Mouse (Mus musculus): ENCODE data around the gene 6430628N08Rik.
A peak's percentile ranks its signal among the peaks of the same experiment; 100 is the strongest.

Gene 6430628N08Rik

GRCm38 (mm10) chr4:115886875-115887274 is 3.6 kb upstream of the 6430628N08Rik start:
- no peak for DNase-seq (ENCODE audit: low spot score)

- DNase-seq (ENCODE audit: low spot score) = no peak
Observed at GRCm38 (mm10) chr4:115890066-115890465, 399 bp upstream of the 6430628N08Rik start.

DNA sequence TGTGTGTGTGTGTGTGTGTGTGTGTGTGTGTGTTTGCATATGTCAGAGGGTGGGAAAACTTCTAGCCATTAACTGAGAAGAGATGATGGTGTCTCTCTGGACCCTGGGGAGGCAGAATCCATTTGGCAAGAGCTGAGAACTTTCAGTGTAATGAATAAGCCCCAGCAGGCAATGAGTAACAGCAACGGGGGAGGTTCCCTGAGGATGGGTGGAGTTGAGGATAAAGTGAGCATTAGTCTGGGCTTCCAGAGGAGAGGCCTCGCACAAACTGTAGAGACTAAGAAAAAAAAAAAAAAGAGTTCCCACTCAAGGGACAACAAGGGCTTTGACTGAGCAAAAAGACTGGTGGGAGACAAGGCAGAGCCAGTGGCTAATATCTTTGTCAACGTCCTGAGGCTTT is 3.8 kb downstream of the 6430628N08Rik start:
- no peak for DNase-seq (ENCODE audit: low spot score)

- no peak for DNase-seq (ENCODE audit: low spot score)
Observed at GRCm38 (mm10) chr4:115897901-115898631, 7.6 kb downstream of the 6430628N08Rik start.

DNA sequence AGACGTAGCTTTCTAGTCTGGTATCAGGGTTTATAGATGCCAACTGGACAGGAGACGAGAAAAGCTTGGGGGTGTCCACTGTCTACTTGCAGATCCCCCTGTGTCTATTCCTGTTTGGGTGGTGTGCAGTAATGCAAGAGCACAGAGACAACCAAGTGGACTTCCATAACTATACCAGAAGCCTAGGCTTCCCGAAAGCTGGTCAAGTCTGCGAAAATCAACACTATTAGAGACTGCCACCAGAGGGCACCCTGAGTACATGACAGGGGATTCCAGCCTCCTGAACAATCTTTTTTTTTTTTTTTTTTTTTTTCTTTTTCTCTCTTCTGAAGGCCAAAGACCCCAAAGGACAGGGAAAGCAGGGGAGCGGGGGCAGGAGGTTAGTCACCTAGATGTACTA is 12.4 kb downstream of the 6430628N08Rik start:
- peak; percentile 65 for DNase-seq (ENCODE audit: low spot score)

DNA sequence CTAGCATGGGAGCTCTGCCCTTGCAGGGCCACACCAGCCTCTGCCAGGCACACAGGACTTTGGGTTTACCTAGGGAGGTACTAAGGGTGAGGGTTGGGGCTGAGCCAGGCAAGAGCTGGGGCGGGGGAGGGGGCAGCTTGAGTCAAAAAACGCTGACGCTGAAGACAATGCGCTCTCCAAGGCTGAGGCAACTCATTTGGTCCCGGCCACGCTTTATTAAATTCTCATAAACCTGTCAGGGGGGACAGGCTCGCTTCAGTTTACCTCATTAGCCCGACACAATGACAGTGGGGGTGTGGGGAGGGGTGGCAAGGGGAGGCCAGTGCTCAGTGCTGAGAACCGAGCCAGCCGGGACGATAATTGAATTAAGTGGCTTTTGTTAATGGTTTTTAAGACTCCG is 13.9 kb downstream of the 6430628N08Rik start:
- no peak for DNase-seq (ENCODE audit: low spot score)

- DNase-seq (ENCODE audit: low spot score) = no peak
Observed at GRCm38 (mm10) chr4:115905701-115906100, 15.2 kb downstream of the 6430628N08Rik start.

DNA sequence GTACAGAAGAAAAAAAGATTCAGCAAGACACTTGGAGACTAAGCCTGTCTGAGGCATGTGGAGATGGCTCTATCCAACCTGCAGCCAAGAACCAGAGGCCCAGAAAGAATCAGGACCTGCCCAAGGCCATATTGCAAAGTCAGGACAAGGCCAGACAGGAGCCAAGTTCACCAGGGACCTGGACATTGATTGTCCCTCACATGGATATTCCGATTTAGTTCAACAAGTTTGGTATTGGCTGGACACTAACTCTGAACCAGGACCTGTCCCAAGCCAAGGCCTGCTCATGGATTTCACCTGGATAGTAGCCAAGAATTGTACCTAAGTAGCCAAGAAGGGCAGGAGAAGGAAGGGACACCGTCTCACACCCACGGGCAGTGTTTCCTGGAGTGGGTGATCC is 16.3 kb downstream of the 6430628N08Rik start:
- DNase-seq (ENCODE audit: low spot score) = no peak

- no peak for DNase-seq (ENCODE audit: low spot score)
Observed at GRCm38 (mm10) chr4:115907994-115908393, 17.5 kb downstream of the 6430628N08Rik start.

DNA sequence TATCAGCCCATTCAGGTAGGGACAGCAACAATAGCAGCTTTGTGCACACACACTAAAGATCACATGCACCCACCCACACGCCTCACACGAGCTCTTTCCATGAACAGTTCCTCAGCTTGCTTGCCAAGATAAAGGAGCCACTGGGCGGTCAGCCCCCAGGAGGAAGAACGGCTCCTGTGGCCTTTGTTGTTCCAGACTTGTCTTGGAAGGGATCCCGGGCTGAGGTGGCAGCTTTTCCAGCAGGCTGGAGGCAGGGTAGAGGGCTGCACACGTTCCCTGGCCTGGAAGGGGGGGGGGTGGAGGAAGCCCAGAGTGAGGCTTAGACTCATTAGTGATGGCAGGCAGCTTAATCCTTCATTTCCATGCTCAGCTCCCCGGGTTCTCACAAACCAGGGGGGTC is 18.2 kb downstream of the 6430628N08Rik start:
- peak; percentile 32 for DNase-seq (ENCODE audit: low spot score)

- no peak for DNase-seq (ENCODE audit: low spot score)
Observed at GRCm38 (mm10) chr4:115911586-115911985, 21.1 kb downstream of the 6430628N08Rik start.

DNA sequence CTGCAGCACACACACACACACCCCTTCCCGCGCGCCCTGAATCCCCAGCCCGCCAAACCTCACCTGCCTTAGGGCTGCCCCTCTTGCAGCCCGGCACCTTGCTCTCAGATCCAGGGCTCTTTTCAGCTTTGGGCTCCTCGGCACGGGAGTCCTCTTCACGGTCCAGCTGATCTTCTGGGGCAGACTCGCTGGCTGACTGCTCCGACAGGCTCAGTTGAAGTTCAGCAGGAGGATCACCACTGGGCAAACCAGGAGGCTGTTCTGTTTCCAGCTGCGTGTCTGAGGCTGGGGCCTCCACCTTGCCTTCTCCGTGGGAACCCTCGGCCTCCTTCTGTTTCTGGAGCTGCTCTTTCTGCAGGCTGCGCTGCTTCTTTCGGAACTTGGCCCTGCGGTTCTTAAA is 29.4 kb downstream of the 6430628N08Rik start:
- no peak for DNase-seq (ENCODE audit: low spot score)

DNA sequence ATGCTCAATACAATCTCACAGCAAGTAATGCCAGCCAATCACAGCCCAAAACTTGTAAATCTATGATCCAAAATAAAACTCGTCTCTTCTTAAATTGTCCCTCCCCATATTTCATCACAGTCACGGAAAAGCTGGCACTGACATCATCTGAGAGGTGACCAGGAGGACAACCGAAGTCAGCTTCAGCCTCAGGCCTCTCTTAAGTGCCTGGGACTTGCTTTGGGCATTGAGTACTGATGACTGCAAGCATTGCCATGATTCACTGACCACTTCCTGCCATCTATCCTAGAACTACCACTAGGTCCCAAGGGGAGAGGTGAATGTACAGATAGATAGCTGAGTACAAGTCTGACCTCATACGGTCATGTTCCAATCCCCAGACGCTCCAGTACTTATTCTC is 32.2 kb downstream of the 6430628N08Rik start:
- no peak for DNase-seq (ENCODE audit: low spot score)

GRCm38 (mm10) chr4:115923262-115923880 is 32.9 kb downstream of the 6430628N08Rik start:
- DNase-seq (ENCODE audit: low spot score) = no peak

GRCm38 (mm10) chr4:115927637-115928036 is 37.2 kb downstream of the 6430628N08Rik start:
- DNase-seq (ENCODE audit: low spot score) = no peak

DNA sequence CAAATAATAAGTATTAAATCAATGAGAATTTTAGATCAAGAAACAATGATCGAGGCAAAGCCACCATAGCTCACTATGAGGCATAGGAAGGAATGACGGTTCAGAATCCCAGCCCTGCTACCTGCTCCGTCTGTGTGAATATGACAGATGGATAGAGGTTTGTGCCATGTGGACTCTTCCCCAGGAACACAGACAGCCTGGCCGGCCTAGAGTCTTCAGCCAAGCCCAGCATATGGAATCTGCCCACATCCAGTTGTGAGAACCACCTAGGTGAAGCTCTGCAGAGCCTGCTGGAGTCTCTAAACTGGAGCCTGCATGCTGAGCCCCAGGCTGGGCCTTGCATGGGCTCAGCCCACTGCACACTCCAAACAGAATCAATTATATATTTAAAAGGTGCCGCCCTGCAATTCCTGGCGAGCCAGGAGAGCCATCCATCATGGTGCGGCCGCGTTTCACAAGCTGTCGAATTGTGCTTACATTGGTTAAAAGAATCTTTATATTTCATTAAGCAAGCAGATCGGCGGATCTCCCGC is 41.2 kb downstream of the 6430628N08Rik start:
- no peak for DNase-seq (ENCODE audit: low spot score)

GRCm38 (mm10) chr4:115935835-115936581 is 45.5 kb downstream of the 6430628N08Rik start:
- DNase-seq (ENCODE audit: low spot score) = no peak

- no peak for DNase-seq (ENCODE audit: low spot score)
Observed at GRCm38 (mm10) chr4:115936646-115937045, 46.2 kb downstream of the 6430628N08Rik start.

- no peak for DNase-seq (ENCODE audit: low spot score)
Observed at GRCm38 (mm10) chr4:115937061-115937976, 46.9 kb downstream of the 6430628N08Rik start.

DNA sequence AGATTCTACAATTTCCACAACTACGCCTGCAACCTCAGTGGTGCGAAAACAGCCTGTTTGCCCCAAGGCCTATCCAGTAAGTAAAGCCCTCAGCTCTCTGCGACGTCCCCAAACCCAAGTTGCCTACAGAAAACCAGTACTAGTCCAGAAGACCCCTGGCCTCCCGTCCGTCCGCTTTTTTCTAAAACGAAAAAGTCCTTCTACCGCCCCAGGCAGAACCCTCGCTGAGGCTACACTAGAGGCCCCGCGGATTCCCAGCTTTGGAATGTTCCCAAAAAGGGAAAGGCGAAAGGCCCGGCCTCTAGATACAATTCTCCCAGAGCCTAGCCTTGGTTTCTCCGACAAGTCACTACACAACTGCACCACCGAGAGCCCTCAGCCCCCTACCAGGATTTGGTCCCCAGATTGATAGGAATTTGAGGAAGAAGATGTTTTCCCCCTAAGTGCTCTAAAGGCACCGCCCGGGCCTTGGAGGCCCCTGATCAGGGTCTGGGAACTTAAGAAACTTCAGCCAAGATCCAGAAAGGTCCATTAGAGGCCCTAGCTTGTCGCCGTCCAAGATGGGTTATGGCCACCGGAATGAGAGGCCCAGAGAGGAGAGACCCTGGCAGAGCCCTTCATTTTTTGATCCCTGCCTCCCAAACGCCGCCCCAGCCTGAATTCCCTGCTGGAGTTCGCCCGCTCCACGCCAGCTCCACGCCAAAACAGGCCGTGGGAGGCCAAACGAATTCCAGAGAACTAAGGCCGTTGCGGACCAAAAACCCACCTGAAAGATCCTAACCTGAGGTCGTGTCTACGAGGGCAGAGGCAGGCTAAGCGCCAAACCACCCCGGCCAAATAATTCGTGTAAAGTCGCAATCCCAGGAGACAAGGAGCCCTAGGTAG is 48.1 kb downstream of the 6430628N08Rik start:
- peak; percentile 34 for DNase-seq (ENCODE audit: low spot score)

Measured in ovary, postnatal 36 days (tissue).